Mouse (Mus musculus): ENCODE data around the gene Rabep1. TPM values are rescaled to one million over a fixed set of nuclear protein-coding genes. Genes with fewer than 3 reads are reported as not detected.
"Not testable (repeated sequence)": the region's sequence is repeated elsewhere in the genome, so short reads cannot be mapped to it uniquely, and the experiment has no call there.

Gene Rabep1
- polyA plus RNA-seq, 1 experiment from 2014 or later, result 58.7 TPM

DNA sequence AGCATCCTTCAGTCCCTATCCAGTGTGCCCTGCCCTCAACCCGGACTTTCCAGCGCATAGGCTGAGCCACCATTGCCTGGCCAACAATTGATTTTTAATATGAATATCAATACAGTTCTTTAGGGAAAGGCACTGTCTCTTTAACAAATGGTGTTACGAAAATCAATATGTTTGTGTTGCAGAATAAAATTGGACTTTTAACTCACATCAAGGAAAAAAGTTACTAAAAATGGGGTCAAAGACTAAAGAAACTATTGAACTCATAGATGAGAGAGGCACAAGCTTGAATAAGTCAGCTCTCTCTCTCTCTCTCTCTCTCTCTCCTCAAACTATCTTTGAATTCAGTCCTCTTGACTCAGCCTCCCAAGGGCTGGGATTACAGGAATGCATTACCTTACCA is 7.5 kb upstream of the Rabep1 start:
- H3K27me3 ChIP-seq (replicated peaks), result no peaks in the 10 kb centered on the region
- H3K27ac ChIP-seq, result no peak overlapping the region
- ATAC-seq (ENCODE audit: low FRiP score, low read depth), result no peak
- WGBS, result 91% methylated on average over 3 of the region's 3 CpGs
- H3K4me2 ChIP-seq (replicated peaks), result no peak overlapping the region
- no peak overlapping the region for H3K4me3 ChIP-seq
- H3K9me3 ChIP-seq, result peaks cover 3% of the 10 kb centered on the region; the same call in 1 of the 2 replicates
- no peaks in the 10 kb centered on the region for H3K36me3 ChIP-seq
- no peak overlapping the region for H3K9ac ChIP-seq
- H3K4me1 ChIP-seq, result no peaks in the 10 kb centered on the region

DNA sequence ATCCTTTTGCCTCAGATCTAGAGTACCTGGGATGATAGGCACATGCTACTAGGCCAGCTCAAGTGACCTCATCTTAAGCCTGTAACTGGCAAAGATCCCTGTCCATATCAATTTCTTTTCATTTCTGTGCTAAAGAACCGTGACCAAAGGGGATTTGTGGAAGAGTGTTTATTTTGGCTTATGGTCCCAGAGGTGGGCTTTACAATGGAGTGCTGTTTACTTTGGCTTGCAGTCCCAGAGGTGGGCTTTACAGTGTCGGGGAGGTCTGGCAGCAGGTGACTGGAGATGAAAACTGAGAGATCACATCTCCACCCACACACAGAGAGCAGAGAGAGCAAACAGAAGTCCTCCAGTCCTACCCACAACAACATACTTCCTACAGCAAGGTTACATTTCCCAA is 6.0 kb upstream of the Rabep1 start:
- no peak overlapping the region for H3K4me2 ChIP-seq (replicated peaks)
- 0 out of 2 replicates have a peak, but pooled peaks cover 3% of the 10 kb centered on the region for H3K9me3 ChIP-seq
- H3K4me1 ChIP-seq, result no peaks in the 10 kb centered on the region
- H3K27ac ChIP-seq, result no peak overlapping the region
- 67% methylated on average over 2 of the region's 2 CpGs for WGBS
- no peak overlapping the region for H3K9ac ChIP-seq
- no peak for ATAC-seq (ENCODE audit: low FRiP score, low read depth)
- no peak overlapping the region for H3K4me3 ChIP-seq
- no peaks in the 10 kb centered on the region for H3K27me3 ChIP-seq (replicated peaks)
- no peaks in the 10 kb centered on the region for H3K36me3 ChIP-seq

DNA sequence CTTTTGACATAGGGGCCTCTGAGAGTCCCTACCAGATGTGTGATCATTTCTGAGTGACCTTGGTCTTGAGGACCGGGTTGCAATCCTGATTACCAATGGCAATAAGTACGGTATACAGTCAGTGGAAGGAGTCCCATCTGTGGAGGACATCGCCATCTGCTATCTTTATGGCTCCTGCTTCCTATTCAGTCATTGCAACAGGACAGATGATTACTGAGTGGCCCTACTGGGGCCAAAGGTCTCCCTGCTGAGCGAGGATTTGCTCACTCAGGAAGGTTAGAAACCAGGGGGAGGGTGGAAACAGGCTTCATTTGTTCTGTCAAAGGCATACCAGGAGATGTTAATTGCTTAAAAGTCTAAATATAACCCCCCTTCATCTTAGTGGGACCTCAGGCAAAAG is 1.6 kb upstream of the Rabep1 start:
- Histone ChIP-seq H3K9ac (no peak overlapping the region), H3K27me3 (replicated peaks) (no peaks in the 10 kb centered on the region), H3K9me3 (no peaks in the 10 kb centered on the region), H3K4me3 (no peak overlapping the region), H3K4me1 (peaks cover 6% of the 10 kb centered on the region), H3K4me2 (replicated peaks) (no peak overlapping the region), H3K27ac (no peak overlapping the region), H3K36me3 (no peaks in the 10 kb centered on the region)
- 36% methylated on average over 4 of the region's 4 CpGs for whole genome bisulfite sequencing
- no peak for ATAC-seq (ENCODE audit: low FRiP score, low read depth)

DNA sequence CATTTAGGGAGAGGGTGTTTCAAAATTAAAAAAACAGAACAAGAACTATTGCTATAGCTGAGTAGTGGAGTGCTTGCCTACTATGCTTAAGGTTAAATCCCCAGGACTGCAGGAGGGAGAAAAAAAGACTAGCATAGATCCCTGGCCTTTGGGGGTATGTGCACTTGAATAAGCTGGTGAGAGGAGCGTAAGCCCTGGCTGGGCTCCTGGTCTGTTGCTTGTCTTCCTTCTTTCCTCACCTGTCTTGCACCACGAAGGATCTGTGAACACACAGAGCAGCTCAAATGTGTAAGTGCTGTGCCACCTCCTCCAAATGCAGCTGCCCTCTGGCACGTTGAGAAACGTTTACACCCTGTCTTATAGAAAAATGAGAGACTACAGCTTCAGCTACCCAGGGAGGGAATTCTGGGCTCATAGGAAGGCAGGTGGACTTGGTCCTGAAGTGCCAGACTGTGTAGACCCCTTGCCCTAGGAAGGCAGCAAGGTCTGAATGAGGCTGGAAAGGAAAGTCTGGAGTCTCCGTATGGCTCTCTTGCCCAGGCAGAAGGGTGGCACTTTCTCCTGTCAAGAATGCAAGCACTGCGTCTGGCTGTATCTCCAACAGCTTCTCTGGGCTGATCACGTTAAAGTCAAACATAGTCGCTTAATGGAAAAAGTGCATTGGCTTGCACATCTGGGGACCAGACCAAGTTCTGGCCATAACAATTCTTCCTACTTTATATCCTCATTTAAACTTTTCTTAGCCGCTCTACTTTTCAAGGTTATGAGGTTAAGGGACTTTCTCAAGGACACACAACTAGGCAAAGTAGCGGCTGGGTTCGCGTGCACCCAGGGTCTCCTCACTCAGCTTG is 652 bp upstream of the Rabep1 start:
- peak overlapping the region; percentile 70 for H3K4me2 ChIP-seq (replicated peaks)
- peaks cover 6% of the 10 kb centered on the region for H3K4me1 ChIP-seq
- WGBS, result 19% methylated on average over 12 of the region's 12 CpGs
- H3K9ac ChIP-seq, result peak overlapping the region; percentile 98; the same call in 1 of the 2 replicates
- H3K27me3 ChIP-seq (replicated peaks), result no peaks in the 10 kb centered on the region
- H3K36me3 ChIP-seq, result no peaks in the 10 kb centered on the region
- no peaks in the 10 kb centered on the region for H3K9me3 ChIP-seq
- H3K27ac ChIP-seq, result no peak overlapping the region
- H3K4me3 ChIP-seq, result peak overlapping the region; percentile 99
- ATAC-seq (ENCODE audit: low FRiP score, low read depth), result peak; percentile 12; the same call in 1 of the 2 replicates

DNA sequence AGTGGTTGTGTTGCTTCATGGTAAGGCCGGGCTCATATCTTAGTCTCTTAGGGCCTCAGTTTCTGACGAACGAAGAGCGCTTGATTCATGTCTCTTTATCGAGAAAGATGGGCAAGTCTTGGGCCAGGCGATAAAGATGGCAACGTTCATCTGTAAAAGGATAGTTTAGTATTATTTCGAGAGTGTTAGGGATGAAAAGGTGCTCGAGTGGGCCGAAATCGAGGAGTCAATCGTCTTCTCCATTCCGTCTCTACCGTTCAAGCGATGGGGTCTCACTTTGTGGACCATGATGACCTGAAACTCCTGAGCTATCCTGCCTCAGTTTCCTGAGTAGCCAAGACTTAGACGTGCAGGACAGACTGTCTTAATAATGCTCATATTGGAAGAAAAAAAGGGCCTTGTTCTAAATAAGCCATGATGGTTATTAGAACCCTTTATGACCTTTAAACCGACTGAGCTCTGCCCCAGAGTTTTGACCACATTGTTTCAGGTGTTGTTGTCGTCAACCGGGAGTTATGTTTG is 940 bp downstream of the Rabep1 start:
- Histone ChIP-seq H3K27me3 (replicated peaks) (no peaks in the 10 kb centered on the region), H3K4me2 (replicated peaks) (peak overlapping the region; percentile 70), H3K9me3 (no peaks in the 10 kb centered on the region), H3K36me3 (no peaks in the 10 kb centered on the region), H3K4me3 (peak overlapping the region; percentile 99), H3K4me1 (peaks cover 6% of the 10 kb centered on the region), H3K9ac (peak overlapping the region; percentile 98), H3K27ac (no peak overlapping the region)
- no peak for ATAC-seq (ENCODE audit: low FRiP score, low read depth)
- 6% methylated on average over 19 of the region's 19 CpGs for WGBS

DNA sequence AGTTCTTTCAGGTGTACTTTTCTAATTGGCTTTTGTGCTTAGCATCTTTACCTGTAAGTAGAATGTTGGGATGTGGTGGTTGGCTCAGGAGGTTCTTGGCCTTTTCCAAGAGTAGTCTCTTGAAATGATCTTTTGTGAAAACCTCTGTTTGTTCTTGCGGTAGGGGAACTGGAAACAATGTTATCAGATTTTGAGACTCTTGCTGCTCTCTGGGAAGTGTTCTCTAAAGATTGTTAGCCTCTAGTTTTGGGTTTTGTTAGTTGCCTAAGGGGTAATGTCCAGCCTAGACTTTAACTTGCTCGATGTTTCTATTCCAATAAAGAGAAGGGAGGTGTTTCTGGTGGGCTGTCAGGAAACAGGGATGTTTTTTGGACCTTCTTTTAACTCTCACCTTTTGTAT is 1.5 kb downstream of the Rabep1 start:
- 74% methylated on average over 2 of the region's 2 CpGs for WGBS
- H3K9ac ChIP-seq, result no peak overlapping the region
- no peak for ATAC-seq (ENCODE audit: low FRiP score, low read depth)
- H3K4me3 ChIP-seq, result peak overlapping the region; percentile 99
- peaks cover 6% of the 10 kb centered on the region for H3K4me1 ChIP-seq
- no peaks in the 10 kb centered on the region for H3K36me3 ChIP-seq
- H3K4me2 ChIP-seq (replicated peaks), result peak overlapping the region; percentile 70
- H3K27ac ChIP-seq, result no peak overlapping the region
- H3K9me3 ChIP-seq, result no peaks in the 10 kb centered on the region
- no peaks in the 10 kb centered on the region for H3K27me3 ChIP-seq (replicated peaks)

DNA sequence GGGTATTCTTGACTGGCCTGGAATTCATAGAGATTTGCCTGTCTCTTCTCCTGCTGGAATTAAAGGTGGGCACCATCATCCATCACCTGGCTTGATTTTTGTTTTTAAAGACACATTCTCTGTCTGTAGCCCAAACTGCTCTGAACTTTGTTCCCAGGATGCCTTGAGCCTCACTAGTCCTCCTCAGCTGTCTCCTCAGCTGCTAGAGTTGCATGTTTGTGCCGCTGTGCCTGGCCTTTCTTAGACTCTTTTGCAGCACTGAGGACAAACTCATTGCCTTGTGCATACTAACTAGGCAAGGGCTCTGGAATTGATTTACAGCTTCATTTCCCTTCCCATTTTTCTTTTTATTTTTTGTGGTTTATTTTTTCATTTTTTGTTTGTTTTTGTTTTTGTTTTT is 15.8 kb downstream of the Rabep1 start:
- Histone ChIP-seq H3K36me3 (no peaks in the 10 kb centered on the region), H3K9me3 (no peaks in the 10 kb centered on the region), H3K27ac (no peak overlapping the region), H3K27me3 (replicated peaks) (no peaks in the 10 kb centered on the region), H3K9ac (no peak overlapping the region), H3K4me3 (no peak overlapping the region), H3K4me1 (no peaks in the 10 kb centered on the region), H3K4me2 (replicated peaks) (no peak overlapping the region)
- WGBS, result 88% methylated on average over 1 of the region's 1 CpGs
- ATAC-seq (ENCODE audit: low FRiP score, low read depth), result no peak

DNA sequence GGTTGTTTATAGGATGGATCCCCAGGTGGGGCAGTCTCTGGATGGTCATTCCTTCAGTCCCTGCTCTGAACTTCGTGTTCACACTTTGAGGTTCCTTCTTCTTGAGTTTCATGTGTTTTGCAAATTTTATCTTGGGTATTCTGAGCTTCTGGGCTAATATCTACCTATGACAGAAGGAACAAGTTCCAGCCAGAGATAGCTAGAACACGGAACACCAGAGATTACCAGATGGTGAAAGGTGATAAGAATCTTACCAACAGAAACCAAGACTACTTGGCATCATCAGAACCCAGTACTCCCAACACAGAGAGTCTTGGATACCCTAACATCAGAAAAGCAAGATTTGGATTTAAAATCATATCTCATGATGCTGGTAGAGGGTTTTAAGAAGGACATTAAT is 18.6 kb downstream of the Rabep1 start:
- ATAC-seq (ENCODE audit: low FRiP score, low read depth); H3K27me3 ChIP-seq (replicated peaks): not testable (repeated sequence)

DNA sequence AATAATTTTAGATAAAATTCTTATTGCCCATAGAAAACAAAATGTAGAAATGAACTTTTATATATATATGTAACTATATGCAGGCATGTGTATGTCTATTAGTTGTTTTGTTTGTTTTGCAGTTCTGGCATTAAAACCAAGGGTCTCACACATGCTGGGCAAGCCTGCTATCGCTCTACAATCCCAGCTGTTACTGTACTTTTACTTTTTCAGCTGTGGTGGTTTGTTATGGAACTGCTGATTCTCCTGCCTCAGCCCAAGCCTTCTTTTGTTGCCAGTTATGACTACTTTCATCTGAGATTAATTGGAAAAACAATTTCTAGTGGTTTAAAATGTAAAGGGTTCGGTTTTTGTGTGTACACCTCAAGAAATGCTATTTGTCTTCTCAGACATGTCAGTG is 20.6 kb downstream of the Rabep1 start:
- ATAC-seq (ENCODE audit: low FRiP score, low read depth), result no peak
- Histone ChIP-seq H3K4me2 (replicated peaks) (no peak overlapping the region), H3K27ac (no peak overlapping the region), H3K9me3 (no peaks in the 10 kb centered on the region), H3K4me1 (no peaks in the 10 kb centered on the region), H3K36me3 (no peaks in the 10 kb centered on the region), H3K4me3 (no peak overlapping the region), H3K27me3 (replicated peaks) (no peaks in the 10 kb centered on the region), H3K9ac (no peak overlapping the region)
- 88% methylated on average over 2 of the region's 2 CpGs for WGBS

More for the DNA sequence above, 18.6 kb downstream of the Rabep1 start:
- not testable (repeated sequence) for H3K27ac ChIP-seq; H3K36me3 ChIP-seq; H3K9me3 ChIP-seq; H3K4me3 ChIP-seq; H3K4me1 ChIP-seq; H3K9ac ChIP-seq; H3K4me2 ChIP-seq (replicated peaks)
- WGBS, result 88% methylated on average over 2 of the region's 2 CpGs

DNA sequence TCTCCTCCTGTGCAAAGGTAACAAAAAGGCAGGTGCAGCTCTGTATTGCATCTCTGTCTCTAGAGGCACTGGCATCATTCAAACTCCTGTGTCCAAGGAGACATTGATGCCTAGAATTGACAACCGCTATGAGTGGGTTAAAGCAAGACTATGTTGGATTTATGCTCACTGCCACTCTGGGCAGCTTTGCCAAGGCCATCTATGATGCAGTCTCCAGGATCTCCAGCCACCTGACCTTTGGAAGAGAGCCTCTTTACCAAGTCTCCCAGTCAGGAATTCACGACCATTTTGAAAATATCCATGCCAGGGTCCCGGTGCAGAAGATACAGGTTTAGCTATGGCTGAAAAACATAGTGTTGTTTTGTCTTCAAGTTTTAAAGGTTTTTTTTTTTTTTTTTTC is 24.7 kb downstream of the Rabep1 start:
- ATAC-seq (ENCODE audit: low FRiP score, low read depth), result no peak
- WGBS, result 93% methylated on average over 3 of the region's 3 CpGs
- H3K4me1 ChIP-seq, result 0 out of 2 replicates have a peak, but pooled peaks cover 3% of the 10 kb centered on the region
- H3K27me3 ChIP-seq (replicated peaks), result no peaks in the 10 kb centered on the region
- H3K4me2 ChIP-seq (replicated peaks), result no peak overlapping the region
- H3K36me3 ChIP-seq, result no peaks in the 10 kb centered on the region
- H3K27ac ChIP-seq, result no peak overlapping the region
- no peaks in the 10 kb centered on the region for H3K9me3 ChIP-seq
- no peak overlapping the region for H3K4me3 ChIP-seq
- H3K9ac ChIP-seq, result no peak overlapping the region

DNA sequence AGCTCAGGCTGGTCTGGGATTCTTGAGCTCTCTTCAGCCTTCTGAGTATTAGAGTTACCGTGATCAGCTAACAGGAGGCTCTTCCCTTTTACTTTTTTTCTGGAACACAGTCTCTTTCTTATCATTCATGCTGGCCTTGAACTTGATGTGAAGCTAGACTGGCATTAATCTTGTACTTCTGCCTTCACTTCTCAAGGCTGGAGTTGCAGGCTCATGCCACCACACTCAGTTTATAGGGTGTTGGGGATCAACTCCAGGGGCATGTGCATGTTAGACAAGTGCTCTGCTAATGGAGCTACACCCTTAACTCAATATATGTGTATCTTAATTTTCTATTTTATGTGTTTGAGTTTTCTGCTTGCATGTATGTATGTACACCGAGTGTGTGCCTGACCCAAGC is 25.2 kb downstream of the Rabep1 start:
- Histone ChIP-seq H3K27me3 (replicated peaks) (no peaks in the 10 kb centered on the region), H3K4me2 (replicated peaks) (no peak overlapping the region), H3K36me3 (no peaks in the 10 kb centered on the region), H3K27ac (no peak overlapping the region), H3K4me3 (no peak overlapping the region), H3K9ac (no peak overlapping the region), H3K9me3 (no peaks in the 10 kb centered on the region), H3K4me1 (0 out of 2 replicates have a peak, but pooled peaks cover 3% of the 10 kb centered on the region)
- no peak for ATAC-seq (ENCODE audit: low FRiP score, low read depth)
- WGBS, result 95% methylated on average over 2 of the region's 2 CpGs

DNA sequence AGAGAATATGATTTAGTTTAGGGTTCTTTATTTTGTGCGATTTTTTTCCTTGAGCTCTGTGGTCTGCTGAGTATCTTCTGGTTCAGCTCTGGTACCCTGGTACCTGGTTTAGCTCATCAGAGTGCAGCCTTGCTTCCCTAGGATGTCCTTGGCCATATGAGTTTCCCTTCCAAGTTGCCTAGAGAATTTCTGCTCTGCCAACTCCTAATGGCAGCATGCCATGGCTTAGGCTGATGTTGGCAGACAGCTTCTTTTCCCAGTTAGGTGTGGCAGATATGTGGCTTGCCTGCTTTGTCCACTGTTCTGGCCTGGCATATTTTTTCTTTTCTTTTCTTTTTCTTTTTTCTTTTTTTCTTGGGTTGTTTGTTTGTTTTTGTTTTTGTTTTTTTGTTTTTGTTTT is 25.8 kb downstream of the Rabep1 start:
- Histone ChIP-seq H3K36me3 (no peaks in the 10 kb centered on the region), H3K4me1 (0 out of 2 replicates have a peak, but pooled peaks cover 3% of the 10 kb centered on the region), H3K4me2 (replicated peaks) (no peak overlapping the region), H3K27me3 (replicated peaks) (no peaks in the 10 kb centered on the region), H3K4me3 (no peak overlapping the region), H3K9me3 (no peaks in the 10 kb centered on the region), H3K27ac (no peak overlapping the region), H3K9ac (no peak overlapping the region)
- 94% methylated on average over 1 of the region's 1 CpGs for WGBS
- ATAC-seq (ENCODE audit: low FRiP score, low read depth), result no peak

DNA sequence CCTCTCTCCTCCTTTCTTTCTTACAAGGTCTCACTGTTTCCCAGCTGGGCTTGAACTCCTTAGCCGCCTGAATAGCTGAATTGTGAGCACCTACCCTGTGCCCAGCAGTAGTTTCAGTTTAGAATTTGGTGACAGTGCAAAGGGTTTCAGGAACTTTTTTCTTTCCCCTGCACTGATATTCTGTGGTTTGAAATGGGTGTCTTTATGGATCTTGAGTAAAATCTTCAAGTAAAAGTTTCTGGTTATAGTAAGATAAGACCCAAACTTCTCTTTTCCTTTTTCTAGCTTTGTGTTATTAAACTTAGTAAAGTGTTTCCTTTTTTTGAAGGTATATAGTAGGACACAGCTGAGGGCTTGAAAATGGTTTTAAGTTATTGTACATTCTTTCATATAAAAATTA is 26.5 kb downstream of the Rabep1 start:
- H3K27ac ChIP-seq, result no peak overlapping the region
- no peaks in the 10 kb centered on the region for H3K27me3 ChIP-seq (replicated peaks)
- H3K9me3 ChIP-seq, result no peaks in the 10 kb centered on the region
- WGBS, result 78% methylated on average over 1 of the region's 1 CpGs
- no peak overlapping the region for H3K4me2 ChIP-seq (replicated peaks)
- H3K9ac ChIP-seq, result no peak overlapping the region
- H3K4me1 ChIP-seq, result 0 out of 2 replicates have a peak, but pooled peaks cover 3% of the 10 kb centered on the region
- H3K36me3 ChIP-seq, result no peaks in the 10 kb centered on the region
- H3K4me3 ChIP-seq, result no peak overlapping the region
- ATAC-seq (ENCODE audit: low FRiP score, low read depth), result no peak
